Mouse (Mus musculus) bone marrow macrophage, adult 2 months (primary cell): Measurements from ENCODE around the gene Pgm2. TPM values are rescaled to one million over a fixed set of nuclear protein-coding genes. Genes with fewer than 3 reads are reported as not detected.

Experiments
- H3K27ac ChIP-seq: 2 replicates; pipeline ENCODE4 v1.5.1; 2012; ENCODE audit warnings: low read depth, low read length; ENCODE audit not compliant: insufficient read depth
- H3K4me1 ChIP-seq: 2 replicates; pipeline ENCODE4 v1.6.1; 2012; ENCODE audit warnings: low read length; ENCODE audit not compliant: control insufficient read depth, insufficient read depth
- H3K4me3 ChIP-seq: 2 replicates; pipeline ENCODE4 v1.5.1; 2012; ENCODE audit warnings: mild to moderate bottlenecking, low read length, moderate library complexity; ENCODE audit not compliant: insufficient read depth
- CTCF ChIP-seq: IDR thresholded peaks from 2 replicates; pipeline ENCODE4 v1.5.1; 2012; ENCODE audit warnings: low read depth, mild to moderate bottlenecking, low read length, moderate library complexity
- POLR2A ChIP-seq: IDR thresholded peaks from 2 replicates; pipeline ENCODE4 v1.6.1; 2012; ENCODE audit warnings: mild to moderate bottlenecking, low read depth, low read length, borderline replicate concordance
- polyA plus RNA-seq: library from polyadenylated mRNA; stranded (reverse); fragments of >200 nt; gene quantifications from 2 replicates; pipeline ENCODE4 v1.2.4, GENCODE M21; 2012; ENCODE audit not compliant: missing spikeins, insufficient read depth, insufficient read length

Gene Pgm2
- polyA plus RNA-seq, 1 experiment: 31.5 TPM

- Histone ChIP-seq H3K4me3 (no peak overlapping the region), H3K4me1 (peaks cover 2% of the 10 kb centered on the region), H3K27ac (no peak overlapping the region)
- TF ChIP-seq POLR2A (no peak), CTCF (no peak)
Observed at GRCm38 (mm10) chr5:64074455-64074854, 18.3 kb upstream of the Pgm2 start.

- TF ChIP-seq POLR2A (no peak), CTCF (no peak)
- Histone ChIP-seq H3K4me1 (peaks cover 2% of the 10 kb centered on the region), H3K4me3 (no peak overlapping the region), H3K27ac (no peak overlapping the region)
Observed at GRCm38 (mm10) chr5:64075506-64075905, 17.2 kb upstream of the Pgm2 start.

- Histone ChIP-seq H3K4me1 (no peaks in the 10 kb centered on the region; the same call in 1 of the 2 replicates), H3K27ac (no peak overlapping the region), H3K4me3 (no peak overlapping the region)
- no peak for TF ChIP-seq POLR2A
- TF ChIP-seq CTCF: no peak
Observed at GRCm38 (mm10) chr5:64077353-64077752, 15.4 kb upstream of the Pgm2 start.

- Histone ChIP-seq H3K4me1 (no peaks in the 10 kb centered on the region; the same call in 1 of the 2 replicates), H3K4me3 (no peak overlapping the region), H3K27ac (no peak overlapping the region)
- TF ChIP-seq CTCF (no peak), POLR2A (no peak)
Observed at GRCm38 (mm10) chr5:64078740-64079461, 13.8 kb upstream of the Pgm2 start.

- no peak overlapping the region for H3K4me3 ChIP-seq
- H3K4me1 ChIP-seq: no peaks in the 10 kb centered on the region; the same call in 1 of the 2 replicates
- H3K27ac ChIP-seq: no peak overlapping the region
- TF ChIP-seq CTCF: no peak
- no peak for TF ChIP-seq POLR2A
Observed at GRCm38 (mm10) chr5:64079462-64079817, 13.3 kb upstream of the Pgm2 start.

- H3K4me1 ChIP-seq: no peaks in the 10 kb centered on the region
- H3K4me3 ChIP-seq: no peak overlapping the region
- no peak for TF ChIP-seq POLR2A
- no peak for TF ChIP-seq CTCF
- no peak overlapping the region for H3K27ac ChIP-seq
Observed at GRCm38 (mm10) chr5:64083447-64084359, 9.0 kb upstream of the Pgm2 start.

- H3K4me1 ChIP-seq: no peaks in the 10 kb centered on the region
- TF ChIP-seq POLR2A (no peak), CTCF (no peak)
Observed at GRCm38 (mm10) chr5:64085405-64085804, 7.3 kb upstream of the Pgm2 start.

GRCm38 (mm10) chr5:64088740-64089139 is 4.0 kb upstream of the Pgm2 start:
- no peak overlapping the region for H3K27ac ChIP-seq
- no peaks in the 10 kb centered on the region for H3K4me1 ChIP-seq
- TF ChIP-seq CTCF: no peak
- no peak for TF ChIP-seq POLR2A
- H3K4me3 ChIP-seq: no peak overlapping the region

More at GRCm38 (mm10) chr5:64085405-64085804, 7.3 kb upstream of the Pgm2 start:
- H3K27ac ChIP-seq: no peak overlapping the region
- no peak overlapping the region for H3K4me3 ChIP-seq

GRCm38 (mm10) chr5:64093349-64093871 is 660 bp downstream of the Pgm2 start:
- TF ChIP-seq CTCF (no peak), POLR2A (no peak)
- H3K4me3 ChIP-seq: peak overlapping the region; percentile 94
- H3K4me1 ChIP-seq: peaks cover 14% of the 10 kb centered on the region; the same call in 1 of the 2 replicates
- no peak overlapping the region for H3K27ac ChIP-seq

GRCm38 (mm10) chr5:64095342-64095993 is 2.7 kb downstream of the Pgm2 start:
- peaks cover 17% of the 10 kb centered on the region for H3K4me1 ChIP-seq
- TF ChIP-seq POLR2A (no peak), CTCF (no peak)
- H3K27ac ChIP-seq: no peak overlapping the region
- H3K4me3 ChIP-seq: no peak overlapping the region
